Mouse (Mus musculus) thymus, adult 2 months (tissue): ENCODE measurements around the gene Kctd3.
"Not testable (repeated sequence)": the region's sequence is repeated elsewhere in the genome, so short reads cannot be mapped to it uniquely, and the experiment has no call there.

Experiments
- CTCF ChIP-seq: fragments of 200-500 bp; IDR thresholded peaks from 2 replicates; pipeline ENCODE4 v1.5.1; 2012; ENCODE audit warnings: mild to moderate bottlenecking, control low read depth, low read length, moderate library complexity, borderline replicate concordance; ENCODE audit not compliant: control insufficient read depth, poor library complexity, insufficient read depth; ENCODE audit errors: extremely low read depth
- POLR2A ChIP-seq: fragments of 200-500 bp; IDR thresholded peaks from 2 replicates; pipeline ENCODE4 v1.6.1; 2012; ENCODE audit warnings: mild to moderate bottlenecking, low read length, control low read depth, moderate library complexity; ENCODE audit not compliant: control insufficient read depth, poor library complexity, insufficient read depth; ENCODE audit errors: extremely low read depth

GRCm38 (mm10) chr1:189032817-189033216 is 25.2 kb upstream of the Kctd3 start:
- TF ChIP-seq CTCF, POLR2A: not testable (repeated sequence)
